Mouse (Mus musculus): ENCODE measurements around the gene Acin1.

DNA sequence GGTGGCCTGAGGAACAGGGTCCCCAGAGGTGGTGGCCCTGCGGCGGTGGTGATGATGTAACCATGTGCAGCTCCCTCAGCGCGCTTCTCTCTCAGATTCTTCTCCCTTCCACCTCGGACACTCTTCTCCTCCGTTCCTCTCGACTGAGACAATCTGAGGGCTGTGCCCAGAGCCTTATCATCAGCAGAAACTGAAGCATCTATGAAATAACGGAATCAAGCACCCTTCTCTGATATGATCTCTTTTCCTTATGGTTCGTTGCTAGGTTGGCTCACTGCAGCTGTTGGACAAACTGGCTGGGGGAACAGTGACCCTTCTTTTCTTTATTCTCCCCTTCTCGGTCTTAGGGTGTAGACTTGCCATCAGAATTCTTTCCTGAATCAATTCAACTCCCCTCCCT, 16.5 kb upstream of the Acin1 start:
- TF ChIP-seq CTCF (IDR thresholded peaks at IDR 0.05; ENCODE audit: low read depth) (no peak), EP300 (IDR thresholded peaks at IDR 0.05; ENCODE audit: low read depth) (no peak)

All from heart, postnatal 0 days (tissue).